Comparison of ENCODE assay signal across 8 mouse cellular contexts in genomic region chr17:6559447-6560133, GRCm38 (mm10). TPM values are rescaled to one million over a fixed set of nuclear protein-coding genes. Genes with fewer than 3 reads are reported as not detected.
DNase-seq lines count a peak whose midpoint lies in the region; ATAC-seq and TF ChIP-seq lines count a peak whose summit lies in the region.
"Not testable (repeated sequence)": the region's sequence is repeated elsewhere in the genome, so short reads cannot be mapped to it uniquely, and the experiment has no call there.

No protein-coding gene starts in this region.

- H3K4me3 ChIP-seq in forebrain, embryonic 13.5 days; hindbrain, embryonic 11.5 days (ENCODE audit: low read depth, low read length); limb, embryonic 12.5 days (replicated peaks); lung, postnatal 0 days (ENCODE audit: low read depth, low read length); midbrain, embryonic 15.5 days; neural tube, embryonic 15.5 days (replicated peaks): not testable (repeated sequence)

- H3K27me3 ChIP-seq in forebrain, embryonic 13.5 days; hindbrain, embryonic 11.5 days (ENCODE audit: control insufficient read depth, insufficient read depth, low read length); limb, embryonic 12.5 days; lung, postnatal 0 days (replicated peaks; ENCODE audit: insufficient read depth, low read length); midbrain, embryonic 15.5 days (replicated peaks); neural tube, embryonic 15.5 days (replicated peaks): not testable (repeated sequence)

- 0 out of 2 replicates have a peak, but pooled peaks have one; percentile 22 for ATAC-seq in cerebellum, adult (ENCODE audit: insufficient number of reproducible peaks, low FRiP score, low TSS enrichment)
- ATAC-seq in forebrain, embryonic 13.5 days = peak; percentile 69
- peak; percentile 58; the same call in 1 of the 2 replicates for ATAC-seq in hindbrain, embryonic 11.5 days (ENCODE audit: low FRiP score)
- peak; percentile 76 for ATAC-seq in inflammation-experienced regulatory T-cells, adult 6 months
- ATAC-seq in limb, embryonic 12.5 days (ENCODE audit: insufficient number of reproducible peaks, insufficient read depth, low FRiP score, low TSS enrichment, low read depth) = 0 out of 2 replicates have a peak, but pooled peaks have one; percentile 39
- peak; percentile 41; the same call in 1 of the 2 replicates for ATAC-seq in lung, postnatal 0 days
- ATAC-seq in midbrain, embryonic 15.5 days (replicated peaks) = peak; percentile 49
- peak; percentile 42; the same call in 1 of the 2 replicates for ATAC-seq in neural tube, embryonic 15.5 days (ENCODE audit: low FRiP score)

- H3K27ac ChIP-seq in forebrain, embryonic 13.5 days; hindbrain, embryonic 11.5 days (ENCODE audit: low read depth, low read length); limb, embryonic 12.5 days; lung, postnatal 0 days (ENCODE audit: low read length); midbrain, embryonic 15.5 days; neural tube, embryonic 15.5 days (replicated peaks): not testable (repeated sequence)

- H3K9ac ChIP-seq in forebrain, embryonic 13.5 days; hindbrain, embryonic 11.5 days (ENCODE audit: low read depth, low read length); limb, embryonic 12.5 days (replicated peaks); lung, postnatal 0 days (replicated peaks; ENCODE audit: low read depth); midbrain, embryonic 15.5 days; neural tube, embryonic 15.5 days (replicated peaks): not testable (repeated sequence)

- not testable (repeated sequence) for TF ChIP-seq EP300 in lung, postnatal 0 days (IDR thresholded peaks at IDR 0.05)

- not testable (repeated sequence) for DNase-seq in hindbrain, embryonic 11.5 days (ENCODE audit: low spot score); lung, postnatal 0 days (ENCODE audit: low spot score)

- H3K36me3 ChIP-seq in forebrain, embryonic 13.5 days (ENCODE audit: poor library complexity, severe bottlenecking); hindbrain, embryonic 11.5 days (ENCODE audit: control insufficient read depth, insufficient read depth, low read length); limb, embryonic 12.5 days; lung, postnatal 0 days (ENCODE audit: insufficient read depth, low read length); midbrain, embryonic 15.5 days (replicated peaks); neural tube, embryonic 15.5 days: not testable (repeated sequence)

- not testable (repeated sequence) for TF ChIP-seq CTCF in lung, postnatal 0 days (IDR thresholded peaks at IDR 0.05)

- not testable (repeated sequence) for H3K9me3 ChIP-seq in forebrain, embryonic 13.5 days (replicated peaks); hindbrain, embryonic 11.5 days (ENCODE audit: control insufficient read depth, low read length); limb, embryonic 12.5 days; lung, postnatal 0 days (ENCODE audit: low read length); midbrain, embryonic 15.5 days; neural tube, embryonic 15.5 days (replicated peaks)

- not testable (repeated sequence) for H3K4me1 ChIP-seq in forebrain, embryonic 13.5 days; hindbrain, embryonic 11.5 days (replicated peaks; ENCODE audit: control insufficient read depth, insufficient read depth, low read length); limb, embryonic 12.5 days (replicated peaks); lung, postnatal 0 days (ENCODE audit: insufficient read depth, low read depth, low read length); midbrain, embryonic 15.5 days; neural tube, embryonic 15.5 days

- not testable (repeated sequence) for H3K4me2 ChIP-seq in forebrain, embryonic 13.5 days; hindbrain, embryonic 11.5 days (replicated peaks; ENCODE audit: low read depth, low read length); limb, embryonic 12.5 days; lung, postnatal 0 days (replicated peaks; ENCODE audit: low read depth, low read length); midbrain, embryonic 15.5 days; neural tube, embryonic 15.5 days

- no CpG with 5 or more reads among the region's 4 CpGs for WGBS in forebrain, embryonic 13.5 days
- no CpG with 5 or more reads among the region's 4 CpGs for WGBS in hindbrain, embryonic 11.5 days
- WGBS in limb, embryonic 12.5 days = no CpG with 5 or more reads among the region's 4 CpGs
- WGBS in lung, postnatal 0 days = no CpG with 5 or more reads among the region's 4 CpGs
- no CpG with 5 or more reads among the region's 4 CpGs for WGBS in midbrain, embryonic 15.5 days
- WGBS in neural tube, embryonic 15.5 days = no CpG with 5 or more reads among the region's 4 CpGs

RNA-seq across cellular contexts. Expression of gene Dynlt1c, which starts 41.9 kb away (rescaled TPM):
- polyA plus RNA-seq in forebrain, embryonic 13.5 days (2015; fragmentation: Nextera tagmentation; extraction: Ambion mirVana) = 62.5 and 66.8 TPM in 2 replicates
- polyA plus RNA-seq in hindbrain, embryonic 11.5 days (2014; fragmentation: Nextera tagmentation; extraction: Ambion mirVana) = 30.7 and 41.5 TPM in 2 replicates
- 10 to 100 TPM; 20.9 to 51.8 (median 47.6) TPM for polyA plus RNA-seq in inflammation-experienced regulatory T-cells, adult 6 months (2017; shearing (Covaris generic))
- polyA plus RNA-seq in limb, embryonic 12.5 days (2016; fragmentation: Nextera tagmentation; extraction: Ambion mirVana) = 56.5 and 62.0 TPM in 2 replicates
- polyA plus RNA-seq in lung, postnatal 0 days (2015; fragmentation: Nextera tagmentation; extraction: Ambion mirVana) = 29.1 and 30.1 TPM in 2 replicates
- 76.4 and 84.8 TPM in 2 replicates for polyA plus RNA-seq in midbrain, embryonic 15.5 days (2015; fragmentation: Nextera tagmentation; extraction: Ambion mirVana)
- 63.0 and 63.2 TPM in 2 replicates for polyA plus RNA-seq in neural tube, embryonic 15.5 days (2015; fragmentation: Nextera tagmentation; extraction: Ambion mirVana)

Comparison
In these comparisons a context has a peak if more than half of its experiments do, and no peak if none do; other contexts are left out.
1. ATAC-seq: peak in every context shown above with its lines; median percentile 76 in inflammation-experienced regulatory T-cells, adult 6 months; 69 in forebrain, embryonic 13.5 days; 58 in hindbrain, embryonic 11.5 days; 49 in midbrain, embryonic 15.5 days; 42 in neural tube, embryonic 15.5 days; 41 in lung, postnatal 0 days; 39 in limb, embryonic 12.5 days; 22 in cerebellum, adult.